Mouse (Mus musculus) brain, embryonic 18.5 days (tissue): ENCODE results near the gene Psmd2.
"Not testable (repeated sequence)": the region's sequence is repeated elsewhere in the genome, so short reads cannot be mapped to it uniquely, and the experiment has no call there.

Experiments used
- DNase-seq: peaks from one replicate; pipeline ENCODE4 v3.0.0-alpha.2; 2012; ENCODE audit warnings: low read depth, low spot score

Gene Psmd2

DNA sequence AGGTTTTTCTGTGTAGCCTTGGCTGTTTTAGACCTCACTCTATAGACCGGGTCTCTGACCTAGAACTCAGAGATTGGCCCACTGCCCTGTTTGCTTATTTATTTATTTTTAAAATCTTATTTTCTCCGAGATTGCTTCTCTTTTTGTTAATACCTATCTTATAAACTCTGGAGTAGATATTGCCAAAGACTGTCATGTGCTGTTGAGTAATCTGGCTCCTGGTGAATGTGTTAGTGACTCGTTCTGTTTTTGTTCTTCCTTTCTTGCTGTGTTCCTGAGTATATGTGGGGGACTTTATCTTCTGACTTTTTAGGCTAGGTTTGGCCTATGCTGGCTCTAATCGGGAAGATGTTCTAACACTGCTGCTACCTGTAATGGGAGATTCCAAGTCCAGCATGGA lies 6.2 kb downstream of the Psmd2 start:
- no peak for DNase-seq

DNA sequence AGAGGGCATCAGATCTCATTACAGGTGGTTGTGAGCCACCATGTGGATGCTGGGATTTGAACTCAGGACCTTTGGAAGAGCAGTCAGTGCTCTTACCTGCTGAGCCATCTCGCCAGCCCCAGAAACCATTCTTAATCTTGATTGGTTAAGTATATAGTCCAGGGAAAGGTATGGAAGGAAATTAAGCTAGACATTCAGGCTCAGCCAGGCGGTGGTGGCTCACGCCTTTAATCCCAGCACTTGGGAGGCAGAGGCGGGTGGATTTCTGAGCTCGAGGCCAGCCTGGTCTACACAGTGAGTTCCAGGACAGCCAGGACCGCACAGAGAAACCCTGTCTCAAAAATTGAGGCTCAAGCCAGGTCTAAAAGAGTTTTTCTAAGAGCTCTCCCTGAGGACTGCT lies 16.6 kb downstream of the Psmd2 start, which contains the start of gene Eif4g1:
Gene Eif4g1, plus strand, starts transcription at position 301 of the 400 bp plus-strand sequence.
- not testable (repeated sequence) for DNase-seq

DNA sequence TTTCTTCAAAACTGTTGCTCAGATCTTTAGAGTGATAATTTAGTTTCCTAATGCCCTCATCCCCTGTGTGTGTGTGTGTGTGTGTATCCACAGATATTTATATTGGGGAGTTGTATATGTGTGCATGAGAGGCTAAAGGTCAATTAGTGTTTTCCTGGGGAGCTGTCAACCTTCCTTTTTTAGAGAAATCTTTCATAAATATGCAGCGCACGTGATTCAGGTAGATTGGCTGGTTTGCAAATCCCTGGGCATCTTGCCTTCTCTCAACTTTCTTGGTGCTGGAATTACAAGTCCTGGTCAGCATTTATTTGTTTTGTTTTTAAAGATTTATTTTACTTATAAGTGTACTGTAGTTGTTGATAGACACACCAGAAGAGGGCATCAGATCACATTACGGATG lies 18.8 kb downstream of the Psmd2 start:
- DNase-seq = no peak

DNA sequence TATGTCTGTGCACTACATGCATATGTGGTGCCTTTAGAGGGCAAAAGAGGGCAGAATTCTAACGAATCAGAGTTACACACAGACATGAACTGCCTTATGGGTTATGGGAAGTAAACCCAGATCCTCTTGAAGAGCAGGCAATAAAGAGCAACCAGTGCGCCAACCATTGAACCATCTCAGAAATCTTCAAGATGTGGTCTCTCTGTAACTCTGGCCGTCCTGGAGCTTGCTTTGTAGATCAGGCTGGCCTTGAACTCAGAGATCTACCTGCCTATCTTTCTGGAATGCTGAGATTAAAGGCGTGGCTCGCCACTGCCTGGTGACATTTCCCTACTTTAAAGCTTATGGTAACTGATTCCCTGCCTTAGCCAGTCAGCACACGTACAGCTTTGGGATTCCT lies 20.4 kb downstream of the Psmd2 start:
- DNase-seq = no peak

DNA sequence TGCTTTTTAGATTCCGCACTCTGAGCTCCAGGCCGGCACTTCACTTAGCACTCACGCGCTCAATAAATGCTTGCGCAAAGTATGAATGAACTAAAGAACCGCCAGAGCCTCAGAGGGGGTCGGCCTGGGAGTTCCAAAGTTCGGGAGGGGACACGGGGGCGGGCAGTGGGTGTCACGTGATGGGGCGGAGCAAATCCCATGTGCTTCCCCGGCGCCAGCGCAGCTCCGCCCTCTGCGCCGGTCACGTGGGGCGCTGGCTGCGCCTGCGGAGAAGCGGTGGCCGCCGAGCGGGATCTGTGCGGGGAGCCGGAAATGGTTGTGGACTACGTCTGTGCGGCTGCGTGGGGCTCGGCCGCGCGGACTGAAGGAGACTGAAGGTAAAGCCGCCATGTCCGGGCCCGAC lies 21.0 kb downstream of the Psmd2 start:
- peak; percentile 84 for DNase-seq

DNA sequence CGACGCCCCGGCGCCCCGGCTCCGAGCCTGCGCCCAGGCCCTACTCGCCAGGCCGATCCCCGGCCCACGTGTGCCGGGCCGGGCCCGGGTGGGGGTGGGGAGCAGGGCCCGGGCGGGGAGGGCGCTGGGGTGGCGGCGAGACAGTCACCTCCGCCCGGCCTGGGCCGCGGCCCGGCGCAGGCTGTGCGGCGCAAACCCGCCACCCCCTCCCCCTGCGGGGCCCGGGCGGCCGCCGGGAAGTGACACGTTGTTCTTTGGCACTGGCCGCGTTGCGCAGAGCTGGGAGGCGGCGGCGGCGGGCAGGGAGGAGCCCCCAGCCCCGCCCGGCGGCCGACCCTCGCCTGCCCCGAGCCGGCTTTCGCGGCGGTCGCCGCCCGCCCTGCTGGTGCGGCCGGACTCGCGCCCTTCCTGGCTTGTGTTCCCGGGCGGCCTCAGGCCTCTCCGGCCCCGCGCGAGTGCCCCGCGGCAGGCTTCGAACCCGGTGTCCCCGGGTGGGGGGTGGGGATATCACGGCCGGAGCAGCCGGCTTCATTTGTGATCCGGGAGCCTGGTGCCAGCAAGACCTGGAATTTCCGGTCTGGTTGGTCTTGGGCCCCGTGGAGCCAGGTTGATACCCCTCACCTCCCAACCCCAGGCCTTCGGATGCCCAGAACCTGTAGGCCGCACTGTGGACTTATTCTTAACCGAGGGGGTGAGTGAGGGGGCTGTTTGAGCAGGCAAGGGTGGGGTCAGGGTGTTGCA lies 21.7 kb downstream of the Psmd2 start:
- no peak for DNase-seq

DNA sequence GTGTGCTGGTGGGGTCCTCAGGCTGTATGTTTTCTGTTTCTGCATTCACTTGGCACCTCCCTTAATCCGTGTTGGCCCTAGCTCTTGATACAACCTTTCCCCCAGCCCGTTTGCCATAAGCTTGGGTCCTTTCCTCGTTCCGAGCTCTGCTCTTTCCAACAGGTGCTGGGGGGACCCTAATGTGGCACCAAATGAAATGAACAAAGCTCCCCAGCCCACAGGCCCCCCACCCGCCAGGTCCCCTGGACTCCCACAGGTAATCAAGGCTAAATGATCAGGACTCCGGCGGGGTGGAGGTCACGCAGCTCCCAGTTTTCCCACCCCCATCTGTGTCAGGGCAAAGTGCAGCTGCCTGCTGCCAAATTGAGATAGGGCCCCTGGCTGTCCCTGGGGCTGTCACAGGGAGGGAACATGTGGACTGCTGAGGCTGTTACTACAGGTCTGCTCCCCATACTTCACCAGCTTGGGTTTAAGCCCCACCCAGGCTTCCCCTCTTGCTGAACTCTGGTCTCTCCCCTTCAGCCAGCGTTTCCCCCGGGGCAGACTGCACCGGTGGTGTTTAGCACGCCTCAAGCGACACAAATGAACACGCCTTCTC lies 22.4 kb downstream of the Psmd2 start:
- DNase-seq = no peak

DNA sequence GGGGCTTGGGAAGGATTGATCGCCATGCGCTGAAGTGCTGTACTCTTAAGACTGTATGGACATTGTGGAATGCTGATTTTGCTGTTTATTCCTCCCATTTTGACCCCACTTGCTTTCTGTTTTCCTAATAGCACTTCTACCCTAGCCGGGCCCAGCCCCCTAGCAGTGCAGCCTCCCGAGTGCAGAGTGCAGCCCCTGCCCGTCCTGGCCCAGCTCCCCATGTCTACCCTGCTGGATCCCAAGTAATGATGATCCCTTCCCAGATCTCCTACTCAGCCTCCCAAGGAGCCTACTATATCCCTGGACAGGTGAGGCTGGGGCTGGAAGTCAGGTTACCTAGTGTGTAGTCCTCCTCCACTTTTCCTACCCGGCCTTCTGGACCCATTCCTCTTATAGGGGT lies 23.8 kb downstream of the Psmd2 start:
- DNase-seq = no peak

DNA sequence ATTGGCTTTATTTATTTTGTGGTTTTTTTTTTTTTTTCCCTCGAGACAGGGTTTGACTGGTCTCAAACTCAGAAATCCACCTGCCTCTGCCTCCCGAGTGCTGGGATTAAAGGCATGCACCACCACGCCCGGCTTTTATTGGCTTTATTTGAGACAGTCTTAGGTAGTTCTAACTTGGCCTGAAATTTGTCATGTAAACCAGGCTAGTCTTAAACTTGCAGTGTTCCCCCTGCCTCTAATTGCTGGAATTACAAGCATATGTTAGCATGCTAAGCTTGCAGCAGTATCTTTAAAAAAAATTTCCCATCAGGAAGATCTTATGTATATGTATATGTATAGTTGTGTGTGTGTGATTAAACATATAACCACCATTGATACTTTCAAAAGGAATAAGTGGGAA lies 25.2 kb downstream of the Psmd2 start:
- DNase-seq = no peak

DNA sequence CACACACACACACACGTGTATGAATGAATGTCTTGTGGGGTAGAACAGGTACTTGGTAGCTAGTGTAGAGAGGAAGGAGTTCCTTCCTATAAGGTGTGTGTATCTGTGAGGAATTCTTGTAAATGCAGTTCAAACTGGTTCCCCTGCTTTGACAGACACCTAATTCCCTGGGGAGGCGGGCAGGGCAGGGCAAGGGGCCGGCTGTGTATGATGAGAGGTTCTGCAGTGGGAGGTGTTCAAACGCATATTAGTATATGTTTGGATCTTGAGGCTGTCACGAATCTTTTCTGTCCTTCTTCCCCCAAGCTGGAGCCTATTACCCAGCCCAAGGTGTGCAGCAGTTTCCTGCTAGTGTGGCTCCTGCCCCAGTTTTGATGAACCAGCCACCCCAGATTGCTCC lies 25.9 kb downstream of the Psmd2 start:
- DNase-seq = no peak

DNA sequence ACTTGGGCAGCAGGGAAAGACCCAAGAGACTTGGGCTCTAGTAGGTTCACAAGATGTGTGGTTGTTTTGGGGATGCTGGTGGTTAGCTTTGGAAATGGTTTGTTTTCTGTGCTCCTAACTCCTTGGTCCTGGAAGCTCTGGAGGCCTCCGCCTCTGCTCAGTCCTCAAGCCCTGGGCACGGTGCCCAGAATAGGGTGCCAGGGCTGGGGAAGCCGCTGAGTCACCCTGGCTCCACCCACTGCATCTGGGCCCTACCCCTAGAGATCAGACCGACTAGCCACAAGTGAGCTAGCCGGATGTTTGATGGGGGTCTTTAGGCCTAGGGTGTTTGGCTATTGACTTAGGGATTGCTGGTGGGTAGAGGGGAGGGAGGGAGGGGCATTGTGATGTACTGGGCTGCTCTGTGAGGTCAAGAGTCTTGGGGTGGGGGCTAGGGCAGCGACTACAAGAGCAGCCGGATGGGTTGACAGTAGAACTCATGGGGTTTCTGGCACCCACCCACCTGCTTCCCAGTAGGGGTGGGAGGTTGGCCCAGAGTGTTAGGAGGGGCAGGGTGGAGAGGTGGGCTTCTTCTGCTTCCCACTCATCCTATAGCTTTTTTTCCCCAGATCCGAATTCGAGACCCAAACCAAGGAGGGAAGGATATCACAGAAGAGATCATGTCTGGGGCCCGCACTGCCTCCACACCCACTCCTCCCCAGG lies 26.7 kb downstream of the Psmd2 start:
- DNase-seq = no peak

DNA sequence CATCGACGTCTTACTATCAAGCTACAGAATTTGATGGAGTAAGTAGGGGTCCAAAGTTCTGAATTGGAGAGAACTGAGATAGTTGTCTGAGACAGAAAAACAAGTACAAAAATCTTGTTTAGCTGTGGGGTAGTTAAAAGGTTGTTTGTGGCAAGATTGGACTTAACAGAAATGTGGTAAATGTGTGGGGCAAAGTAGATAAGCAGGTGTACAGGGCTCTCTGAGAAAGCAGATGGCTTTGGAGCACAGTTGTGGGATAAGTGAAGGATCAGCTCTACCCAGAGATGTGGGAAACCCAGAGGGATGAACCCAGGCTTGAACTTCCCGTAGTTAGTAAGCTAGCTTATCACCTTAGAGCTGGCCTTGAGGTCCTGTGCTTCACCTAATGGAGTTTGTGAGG lies 39.3 kb downstream of the Psmd2 start:
- no peak for DNase-seq

DNA sequence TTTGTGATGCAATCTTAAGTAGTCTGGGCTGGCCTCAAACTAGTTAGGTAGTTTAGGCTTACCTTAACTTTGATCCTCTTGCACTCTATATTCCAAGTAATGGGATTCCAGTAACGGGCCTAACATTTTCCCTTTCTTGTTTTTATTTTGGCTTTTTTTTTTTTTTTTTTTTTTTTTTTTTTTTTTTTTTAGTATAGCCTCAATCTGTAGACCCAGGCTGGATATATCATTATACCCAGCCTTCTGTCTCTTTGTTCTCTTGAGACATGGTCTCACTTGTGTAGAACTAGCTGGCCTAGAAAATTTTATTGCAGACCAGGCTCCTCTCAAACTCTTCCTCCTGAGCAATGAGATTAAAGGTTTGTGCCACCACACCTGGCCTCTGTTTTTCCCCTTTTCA lies 40.2 kb downstream of the Psmd2 start:
- no peak for DNase-seq

DNA sequence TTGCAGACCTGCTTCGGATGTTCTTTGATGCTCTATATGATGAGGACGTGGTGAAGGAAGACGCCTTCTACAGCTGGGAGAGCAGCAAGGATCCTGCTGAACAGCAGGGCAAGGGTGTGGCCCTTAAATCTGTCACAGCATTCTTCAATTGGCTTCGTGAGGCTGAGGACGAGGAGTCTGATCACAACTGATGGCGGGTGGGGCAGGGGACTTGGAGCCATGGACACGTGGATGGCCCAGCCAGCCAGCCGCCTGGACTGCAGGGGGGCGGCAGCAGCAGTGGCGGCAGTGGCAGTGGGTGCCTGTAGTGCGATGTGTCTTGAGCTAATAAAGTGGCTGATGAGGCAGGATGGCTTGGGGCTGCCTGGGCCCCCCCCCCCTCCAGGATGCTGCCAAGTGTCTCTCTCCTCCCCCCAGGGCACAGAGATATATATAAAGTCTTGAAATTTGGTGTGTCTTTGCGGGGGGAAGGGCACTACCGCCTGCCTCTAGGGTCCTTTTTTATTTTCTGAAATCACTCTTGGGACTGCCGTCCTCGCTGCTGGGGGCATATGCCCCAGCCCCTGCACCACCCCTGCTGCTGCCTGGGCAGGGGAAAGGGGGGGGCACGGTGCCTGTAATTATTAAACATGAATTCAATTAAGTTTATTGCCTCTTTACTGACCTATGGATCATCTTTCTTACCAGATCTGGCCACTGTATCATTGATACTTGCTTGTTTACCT lies 41.0 kb downstream of the Psmd2 start:
- DNase-seq = no peak

DNA sequence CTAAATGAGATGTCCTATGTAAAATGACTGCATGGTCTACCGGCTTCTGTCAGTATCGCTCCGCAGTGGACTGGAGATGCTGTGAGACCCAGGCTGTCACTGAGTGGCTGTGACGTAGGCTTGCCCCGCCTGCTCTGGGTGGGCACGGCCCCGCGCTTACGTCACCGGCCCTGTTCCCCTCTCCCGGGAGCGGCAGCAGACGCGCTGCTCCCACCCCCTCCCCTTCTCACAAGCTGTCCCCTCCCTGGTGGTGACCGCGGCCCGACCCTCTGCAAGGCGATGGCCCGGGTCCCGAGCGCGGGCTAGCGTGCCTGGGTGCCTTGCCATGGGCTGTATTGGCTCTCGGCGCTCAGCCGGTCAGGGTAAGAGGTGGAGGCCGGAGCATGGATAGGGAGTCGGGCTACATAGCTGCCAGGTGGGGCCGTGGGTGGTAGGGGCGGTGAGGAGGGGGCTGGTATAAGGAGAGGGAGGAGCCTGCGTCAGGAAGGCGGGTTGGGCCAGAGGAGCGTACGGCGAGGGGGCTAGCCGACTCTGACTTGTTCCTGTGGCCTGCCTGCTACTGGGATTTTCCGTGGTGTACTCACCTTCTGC lies 41.8 kb downstream of the Psmd2 start, which contains the start of gene Fam131a:
Gene Fam131a, plus strand, starts transcription at position 131 of the 591 bp plus-strand sequence.
- peak; percentile 85 for DNase-seq

DNA sequence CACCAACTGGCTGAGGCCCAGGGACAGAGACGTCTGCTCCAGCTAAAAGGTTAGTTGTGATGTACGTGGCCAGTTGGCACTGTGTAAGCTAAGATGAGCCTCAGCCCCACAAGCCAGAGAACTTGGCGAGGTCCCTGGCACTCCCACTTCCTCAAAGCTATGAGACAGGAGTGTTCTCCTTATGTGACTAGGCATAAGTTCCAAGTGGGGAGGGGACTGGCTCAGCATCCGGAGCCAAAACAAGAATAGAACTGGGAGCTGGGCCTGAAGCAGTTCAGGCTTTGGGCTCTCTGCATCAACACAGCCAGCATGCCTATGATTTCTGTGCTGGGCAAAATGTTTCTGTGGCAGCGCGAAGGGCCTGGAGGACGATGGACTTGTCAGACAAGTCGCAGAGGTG lies 43.3 kb downstream of the Psmd2 start:
- DNase-seq = peak; percentile 52

DNA sequence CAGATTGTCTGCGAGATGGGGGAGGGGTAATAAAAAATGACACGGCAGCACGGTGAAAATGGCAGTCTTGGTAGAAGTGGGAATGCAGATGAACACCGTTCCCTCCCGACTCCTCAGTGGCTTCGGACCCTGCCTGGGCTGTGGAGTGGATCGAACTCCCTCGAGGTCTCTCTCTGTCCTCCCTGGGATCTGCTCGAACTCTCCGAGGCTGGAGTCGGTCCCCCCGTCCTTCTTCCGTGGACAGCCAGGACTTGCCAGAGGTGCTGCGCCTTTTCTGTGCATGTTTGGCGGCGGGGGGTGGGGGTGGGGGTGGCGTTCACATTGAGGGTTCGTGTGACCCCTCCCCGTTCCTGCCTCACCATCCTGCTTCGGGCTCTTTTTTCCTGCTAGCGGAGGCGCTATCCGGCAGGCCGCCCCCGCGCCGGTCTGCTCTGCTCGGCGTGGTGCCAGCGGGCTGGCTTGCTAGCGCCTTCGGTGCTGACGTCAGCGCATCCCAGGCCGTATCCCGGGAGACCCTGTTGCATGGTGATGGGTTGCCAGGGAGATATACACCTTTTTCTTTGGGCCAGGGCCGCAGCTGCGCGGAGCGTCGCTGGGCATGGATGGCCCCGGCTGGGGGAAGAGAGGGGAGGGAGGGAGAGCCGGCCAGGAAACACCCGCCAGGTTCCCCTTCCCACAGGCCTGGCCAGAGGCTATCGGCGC lies 44.3 kb downstream of the Psmd2 start:
- peak; percentile 84 for DNase-seq

DNA sequence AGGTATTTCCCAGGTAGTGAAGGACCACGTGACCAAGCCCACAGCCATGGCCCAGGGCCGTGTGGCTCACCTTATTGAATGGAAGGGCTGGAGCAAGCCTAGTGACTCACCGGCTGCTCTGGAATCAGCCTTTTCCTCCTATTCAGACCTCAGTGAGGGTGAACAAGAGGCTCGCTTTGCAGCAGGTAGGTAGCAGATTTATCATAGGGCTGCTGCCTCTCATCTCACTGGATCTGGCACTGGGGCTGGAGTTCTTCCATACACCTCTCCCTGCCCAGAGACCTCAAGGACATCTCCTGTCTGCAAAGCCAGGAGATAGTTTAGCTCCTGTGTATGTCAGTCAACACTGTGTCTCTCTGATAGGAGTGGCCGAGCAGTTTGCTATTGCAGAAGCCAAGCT lies 47.8 kb downstream of the Psmd2 start:
- DNase-seq = no peak

DNA sequence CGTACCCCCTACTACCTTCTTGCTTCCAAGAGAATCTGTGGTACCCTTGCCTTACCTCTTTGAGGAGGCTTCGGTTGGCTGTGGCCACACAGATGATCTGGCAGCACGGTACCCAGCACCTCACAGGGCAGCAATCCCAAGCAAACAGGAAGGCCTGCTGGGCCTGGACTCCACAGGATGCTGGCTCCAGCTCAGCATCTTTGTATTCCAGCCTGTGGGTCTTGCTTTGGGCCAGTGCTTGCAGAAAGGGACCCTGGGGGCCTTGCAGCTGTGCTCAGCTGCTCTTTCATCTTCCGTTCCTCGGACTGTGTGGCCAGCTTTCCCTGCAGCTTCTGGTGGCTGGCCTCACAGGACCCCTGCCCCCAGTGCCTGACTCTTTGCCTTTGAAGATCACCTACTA lies 48.6 kb downstream of the Psmd2 start:
- no peak for DNase-seq

DNA sequence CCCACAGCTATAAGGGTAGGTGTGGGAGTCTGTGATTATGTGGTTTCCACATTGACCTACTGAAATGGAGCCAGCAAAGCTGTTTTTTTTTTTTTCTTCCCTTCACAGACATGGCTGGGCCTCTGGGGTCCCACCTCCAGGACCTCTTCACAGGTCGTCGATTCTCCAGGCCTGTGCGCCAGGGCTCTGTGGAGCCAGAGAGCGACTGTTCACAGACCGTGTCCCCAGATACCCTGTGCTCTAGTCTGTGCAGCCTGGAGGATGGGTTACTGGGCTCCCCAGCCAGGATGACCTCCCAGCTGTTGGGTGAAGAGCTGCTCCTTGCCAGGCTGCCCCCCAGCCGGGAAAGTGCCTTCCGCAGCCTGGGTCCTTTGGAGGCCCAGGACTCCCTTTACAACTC lies 49.9 kb downstream of the Psmd2 start:
- DNase-seq = no peak
